In the genomic region with DNA sequence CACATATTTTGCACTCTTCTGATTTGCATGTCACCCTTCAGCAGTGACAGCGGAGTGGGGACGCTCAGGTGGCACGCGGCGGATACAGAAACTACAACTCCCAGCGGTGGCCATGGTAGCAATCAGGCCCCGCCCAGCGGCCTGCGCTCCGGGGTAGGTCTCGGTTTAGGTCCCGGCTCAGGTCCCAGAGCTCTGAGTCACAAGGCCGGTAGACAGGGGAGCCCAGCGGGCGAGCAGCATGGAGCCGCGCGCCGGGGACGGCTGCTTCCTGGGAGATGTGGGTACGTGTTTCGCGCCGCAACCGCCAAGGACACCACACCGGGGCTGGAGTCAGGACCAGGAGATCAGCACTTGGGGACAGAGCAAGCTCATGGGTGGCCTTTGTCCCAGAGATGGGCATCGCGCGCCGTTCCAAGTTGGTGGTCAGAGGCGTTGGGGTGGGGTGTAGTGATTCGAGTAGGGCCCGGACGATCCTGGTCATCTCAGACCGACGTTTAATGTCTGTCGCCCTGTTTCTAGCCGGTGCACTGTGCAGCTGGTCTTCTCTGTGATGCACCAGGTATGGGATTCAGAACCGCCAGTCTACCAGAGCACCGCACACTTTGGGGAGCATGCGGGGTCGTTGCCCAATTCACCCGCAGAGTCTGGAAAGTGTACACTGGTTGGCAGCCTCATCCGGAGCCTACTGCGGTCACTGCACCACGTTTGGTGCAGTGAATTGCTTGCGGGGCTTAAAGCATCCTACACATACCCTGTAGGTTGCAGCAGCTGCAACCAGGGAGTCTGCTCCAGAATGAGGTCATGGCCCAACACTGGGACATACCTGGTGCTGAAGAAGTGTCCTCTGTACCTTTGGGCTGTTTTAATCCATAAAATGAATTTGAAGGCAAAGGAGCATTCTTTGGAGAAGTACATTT, we compare ENCODE assay signal across 8 mouse cellular contexts. TPM values are rescaled to one million over a fixed set of nuclear protein-coding genes. Genes with fewer than 3 reads are reported as not detected.
DNase-seq lines count a peak whose midpoint lies in the region; ATAC-seq and TF ChIP-seq lines count a peak whose summit lies in the region.

A gene (plus strand): TSS at position 138 of the 917 bp plus-strand sequence.

- CTCF ChIA-PET in Patski (lab: Charles Lee): interaction anchor here (0.9 kb wide), 1 partner anchor 24 kb away, joined by 4 read pairs; no protein-coding TSS in a partner anchor

- H3K27me3 ChIP-seq in Patski: peaks cover under 1% of the 10 kb centered on the region
- peaks cover 6% of the 10 kb centered on the region; the same call in 1 of the 2 replicates for H3K27me3 ChIP-seq in hindbrain, embryonic 13.5 days

- 0 out of 2 replicates have a peak, but pooled peaks cover 4% of the 10 kb centered on the region for H3K9me3 ChIP-seq in hindbrain, embryonic 13.5 days

- H3K4me1 ChIP-seq in hindbrain, embryonic 13.5 days (replicated peaks): peaks cover 6% of the 10 kb centered on the region; the same call in 1 of the 2 replicates

- no peak for TF ChIP-seq CTCF in Patski (IDR thresholded peaks at IDR 0.05)

- H3K9ac ChIP-seq in hindbrain, embryonic 13.5 days: peak within 1 kb of the TSS; percentile 90

- POLR2A ChIA-PET in Patski (lab: Charles Lee): no interaction called here

- ATAC-seq in Patski: peak; percentile 99
- peak; percentile 94 for ATAC-seq in hindbrain, embryonic 13.5 days (ENCODE audit: low FRiP score)

- H3K4me2 ChIP-seq in hindbrain, embryonic 13.5 days: peak within 1 kb of the TSS; percentile 71

- peak; percentile 39 for DNase-seq in Patski (ENCODE audit: low read depth, low spot score)
- peak; percentile 89 to 91 for DNase-seq in cerebellum, postnatal 25 days
- peak; percentile 74 to 75 for DNase-seq in frontal cortex, postnatal 25 days (ENCODE audit: low spot score in 2 of 2)
- DNase-seq in layer of hippocampus, postnatal 36 days: peak; percentile 79 to 85
- DNase-seq in lung, postnatal 25 days (ENCODE audit: low spot score): peak; percentile 88
- DNase-seq in retina, adult 2 months (ENCODE audit: low read depth, low spot score): peak; percentile 68
- peak; percentile 89 for DNase-seq in thymus, postnatal 25 days

- in situ Hi-C loops in Patski (cut with MboI; ENCODE audit: low pct_unique_long_range_greater_than_20kb): no loop called here

- peak within 1 kb of the TSS; percentile 79 for H3K4me3 ChIP-seq in hindbrain, embryonic 13.5 days

- WGBS in hindbrain, embryonic 13.5 days: under 1% methylated on average over 47 of the region's 47 CpGs

- H3K36me3 ChIP-seq in hindbrain, embryonic 13.5 days: no peaks in the 10 kb centered on the region

- peak within 1 kb of the TSS; percentile 67 for H3K27ac ChIP-seq in hindbrain, embryonic 13.5 days

RNA-seq across cellular contexts. Expression of the gene that starts here (rescaled TPM):
- polyA plus RNA-seq in Patski (2021): 14.2 TPM
- polyA plus RNA-seq in hindbrain, embryonic 13.5 days (2015; fragmentation: Nextera tagmentation; extraction: Ambion mirVana): 12.3 and 15.2 TPM in 2 replicates
- total RNA-seq in layer of hippocampus, postnatal 36 days (2021): 10 to 100 TPM; 31.5 to 34.5 TPM

Comparison
In these comparisons a context has a peak if more than half of its experiments do, and no peak if none do; other contexts are left out.
1. Peak in every context shown above with its lines: DNase-seq, ATAC-seq, H3K4me3 ChIP-seq and H3K27ac ChIP-seq.
2. DNase-seq: peak in every context shown above with its lines; median percentile 90 in cerebellum, postnatal 25 days; 89 in thymus, postnatal 25 days; 88 in lung, postnatal 25 days; 82 in layer of hippocampus, postnatal 36 days; 74 in frontal cortex, postnatal 25 days; 68 in retina, adult 2 months; 39 in Patski.